Mouse (Mus musculus) stomach, embryonic 14.5 days (tissue): ENCODE data around the gene Cmtr2. TPM values are rescaled to one million over a fixed set of nuclear protein-coding genes. Genes with fewer than 3 reads are reported as not detected.

Experiments
- ATAC-seq: fragments of 200-750 bp; cut with Nextera tagmentation; 2 replicates; pipeline ENCODE4 v1.8.0; 2017; ENCODE audit warnings: low read depth, moderate TSS enrichment; ENCODE audit not compliant: insufficient number of reproducible peaks, insufficient read depth, low FRiP score
- H3K27ac ChIP-seq: fragments of 300-500 bp; sonication (generic); 2 replicates; pipeline ENCODE4 v1.5.1; 2014; ENCODE audit warnings: mild to moderate bottlenecking, low read length, moderate library complexity, mixed read lengths
- H3K27me3 ChIP-seq: fragments of 300-500 bp; sonication (generic); 2 replicates; pipeline ENCODE4 v1.6.1; 2014; ENCODE audit warnings: low read length, control low read depth, mixed read lengths; ENCODE audit not compliant: control insufficient read depth, insufficient read depth
- H3K36me3 ChIP-seq: fragments of 300-500 bp; sonication (generic); 2 replicates; pipeline ENCODE4 v1.6.1; 2014; ENCODE audit warnings: mild to moderate bottlenecking, control low read depth, low read length, moderate library complexity, mixed read lengths; ENCODE audit not compliant: control insufficient read depth, insufficient read depth
- H3K4me1 ChIP-seq: fragments of 300-500 bp; sonication (generic); 2 replicates; pipeline ENCODE4 v1.6.1; 2014; ENCODE audit warnings: low read length, control low read depth, mixed read lengths; ENCODE audit not compliant: control insufficient read depth, insufficient read depth
- H3K4me2 ChIP-seq: fragments of 300-500 bp; sonication (generic); replicated peaks from 2 replicates; pipeline ENCODE4 v1.6.1; 2014; ENCODE audit warnings: low read depth, low read length, control low read depth
- H3K4me3 ChIP-seq: fragments of 300-500 bp; sonication (generic); 2 replicates; pipeline ENCODE4 v1.5.1; 2014; ENCODE audit warnings: low read depth, low read length, control low read depth
- H3K9ac ChIP-seq: fragments of 300-500 bp; sonication (generic); replicated peaks from 2 replicates; pipeline ENCODE4 v1.6.1; 2014; ENCODE audit warnings: low read depth, mild to moderate bottlenecking, control low read depth, low read length, moderate library complexity, mixed read lengths
- H3K9me3 ChIP-seq: fragments of 300-500 bp; sonication (generic); 2 replicates; pipeline ENCODE4 v1.6.1; 2016; ENCODE audit warnings: low read depth, low read length, control low read depth; ENCODE audit not compliant: control insufficient read depth
- WGBS: fragments of 180-500 bp; shearing (Covaris S2); extraction: QIAGEN DNeasy Blood & Tissue Kit; methylation state at CpG from one replicate; pipeline ENCODE4 v1.1.7; 2014; 5-methylcytosine and 5-hydroxymethylcytosine counted together
- polyA plus RNA-seq: library from polyadenylated mRNA; unstranded; fragments of >200 nt; fragmentation: Nextera tagmentation; extraction: Ambion mirVana; gene quantifications from 2 replicates; pipeline ENCODE4 v1.2.1, GENCODE M21; 2014

Cmtr2 gene
- polyA plus RNA-seq, 1 experiment from 2014 or later: 7.2 TPM

- no peaks in the 10 kb centered on the region for H3K9me3 ChIP-seq
- no peak overlapping the region for H3K27ac ChIP-seq
- peaks cover 5% of the 10 kb centered on the region; the same call in 1 of the 2 replicates for H3K4me1 ChIP-seq
- no peaks in the 10 kb centered on the region for H3K27me3 ChIP-seq
- no peak overlapping the region for H3K4me2 ChIP-seq
- 93% methylated on average over 14 of the region's 14 CpGs for WGBS
- H3K4me3 ChIP-seq: no peak overlapping the region
- ATAC-seq: no peak
- H3K9ac ChIP-seq: no peak overlapping the region
- peaks cover 14% of the 10 kb centered on the region for H3K36me3 ChIP-seq
These were observed 5.5 kb downstream of the Cmtr2 start for GRCm38 (mm10) chr8:110220936-110221335.

- no peaks in the 10 kb centered on the region for H3K27me3 ChIP-seq
- no peaks in the 10 kb centered on the region for H3K4me1 ChIP-seq
- H3K9ac ChIP-seq: no peak overlapping the region
- no peak overlapping the region for H3K4me2 ChIP-seq
- H3K36me3 ChIP-seq: no peaks in the 10 kb centered on the region
- no peak overlapping the region for H3K4me3 ChIP-seq
- H3K9me3 ChIP-seq: no peaks in the 10 kb centered on the region
- no peak overlapping the region for H3K27ac ChIP-seq
- ATAC-seq: no peak
- 52% methylated on average over 6 of the region's 6 CpGs for WGBS
These were observed 15.3 kb downstream of the Cmtr2 start for GRCm38 (mm10) chr8:110230803-110231202.

- no peak overlapping the region for H3K9ac ChIP-seq
- WGBS: 50% methylated on average over 7 of the region's 7 CpGs
- H3K4me3 ChIP-seq: no peak overlapping the region
- no peaks in the 10 kb centered on the region for H3K9me3 ChIP-seq
- no peaks in the 10 kb centered on the region for H3K4me1 ChIP-seq
- no peaks in the 10 kb centered on the region for H3K36me3 ChIP-seq
- H3K27me3 ChIP-seq: no peaks in the 10 kb centered on the region
- no peak overlapping the region for H3K4me2 ChIP-seq
- no peak overlapping the region for H3K27ac ChIP-seq
- ATAC-seq: no peak
These were observed 27.1 kb downstream of the Cmtr2 start for GRCm38 (mm10) chr8:110242278-110243177.

GRCm38 (mm10) chr8:110244566-110244965 lies 29.1 kb downstream of the Cmtr2 start:
- Histone ChIP-seq H3K4me2 (no peak overlapping the region), H3K9ac (no peak overlapping the region), H3K27me3 (no peaks in the 10 kb centered on the region), H3K9me3 (no peaks in the 10 kb centered on the region), H3K27ac (no peak overlapping the region), H3K36me3 (no peaks in the 10 kb centered on the region), H3K4me3 (no peak overlapping the region), H3K4me1 (no peaks in the 10 kb centered on the region)
- WGBS: 49% methylated on average over 2 of the region's 2 CpGs
- ATAC-seq: no peak

GRCm38 (mm10) chr8:110247238-110247637 lies 31.8 kb downstream of the Cmtr2 start:
- Histone ChIP-seq H3K9me3 (no peaks in the 10 kb centered on the region), H3K4me3 (no peak overlapping the region), H3K9ac (no peak overlapping the region), H3K4me1 (no peaks in the 10 kb centered on the region), H3K36me3 (no peaks in the 10 kb centered on the region), H3K4me2 (no peak overlapping the region), H3K27ac (no peak overlapping the region), H3K27me3 (no peaks in the 10 kb centered on the region)
- WGBS: 75% methylated on average over 6 of the region's 6 CpGs
- ATAC-seq: no peak

GRCm38 (mm10) chr8:110253986-110254385 lies 38.5 kb downstream of the Cmtr2 start:
- H3K4me2 ChIP-seq: no peak overlapping the region
- no peaks in the 10 kb centered on the region for H3K27me3 ChIP-seq
- no peak overlapping the region for H3K4me3 ChIP-seq
- H3K27ac ChIP-seq: no peak overlapping the region
- no peak for ATAC-seq
- no peaks in the 10 kb centered on the region for H3K36me3 ChIP-seq
- H3K9me3 ChIP-seq: no peaks in the 10 kb centered on the region
- WGBS: 75% methylated on average over 4 of the region's 4 CpGs
- no peak overlapping the region for H3K9ac ChIP-seq
- no peaks in the 10 kb centered on the region for H3K4me1 ChIP-seq

GRCm38 (mm10) chr8:110265796-110266305 lies 50.4 kb downstream of the Cmtr2 start:
- WGBS: 67% methylated on average over 11 of the region's 11 CpGs
- Histone ChIP-seq H3K9ac (no peak overlapping the region), H3K4me1 (no peaks in the 10 kb centered on the region), H3K4me2 (no peak overlapping the region), H3K27me3 (no peaks in the 10 kb centered on the region), H3K9me3 (no peaks in the 10 kb centered on the region), H3K36me3 (no peaks in the 10 kb centered on the region), H3K4me3 (no peak overlapping the region), H3K27ac (no peak overlapping the region)
- ATAC-seq: no peak

GRCm38 (mm10) chr8:110266741-110267140 lies 51.3 kb downstream of the Cmtr2 start, which contains the start of gene Hydin:
Hydin (plus strand) TSS chr8:110266977.
- Histone ChIP-seq H3K4me1 (no peaks in the 10 kb centered on the region), H3K4me2 (peak within 1 kb of the TSS; percentile 67), H3K9me3 (no peaks in the 10 kb centered on the region), H3K27me3 (no peaks in the 10 kb centered on the region), H3K9ac (no peak within 1 kb of the TSS), H3K27ac (no peak within 1 kb of the TSS), H3K36me3 (no peaks in the 10 kb centered on the region), H3K4me3 (peak within 1 kb of the TSS; percentile 29)
- under 1% methylated on average over 15 of the region's 15 CpGs for WGBS
- ATAC-seq: peak; percentile 91; the same call in 1 of the 2 replicates
